Comparison of ENCODE assay signal across 23 mouse cellular contexts in genomic region chr19:35974681-35975080, GRCm38 (mm10).
"Had no signal": no experiment of that assay in that cellular context is flagged by ENCODE, and none has a peak within 500 bp of the region (broad histone marks: within the 10 kb centered on the region; RNA-seq: fewer than 3 reads in every experiment).

No protein-coding gene starts in this region.

- DNase-seq: gastrocnemius, adult 2 months; gastrocnemius, postnatal 10 days; gastrocnemius, postnatal 25 days; heart, adult 18-20 months; heart, postnatal 10 days; heart, postnatal 4 days; kidney, adult 18-20 months; kidney, adult 8-10 months; kidney, postnatal 14 days; kidney, postnatal 4 days; layer of hippocampus, adult 9-11 months; liver; liver, embryonic 13.5 days had no signal

- H3K27ac ChIP-seq: gastrocnemius, adult 2 months; heart, embryonic 10.5 days; hindbrain, embryonic 10.5 days; hindbrain, embryonic 12.5 days; hindbrain, embryonic 14.5 days; intestine, embryonic 15.5 days; left cerebral cortex, adult 2 months; limb, embryonic 10.5 days; limb, embryonic 12.5 days; liver, embryonic 13.5 days; liver, embryonic 15.5 days had no signal

- H3K4me3 ChIP-seq: gastrocnemius, adult 2 months; heart, embryonic 10.5 days; heart, embryonic 12.5 days; hindbrain, embryonic 10.5 days; hindbrain, embryonic 12.5 days; intestine, embryonic 15.5 days; left cerebral cortex, adult 2 months; limb, embryonic 10.5 days; limb, embryonic 12.5 days; liver, embryonic 13.5 days; liver, embryonic 15.5 days had no signal
